Mouse (Mus musculus): ENCODE measurements at regions not wholly inside any gene's neighbourhood (a gene's known extent, or its start where the extent isn't known, plus 50 kb on each side); places are given as distances from the start of the nearest gene placed in this dataset.
A peak's percentile ranks its signal among the peaks of the same experiment; 100 is the strongest.
"Not testable (repeated sequence)": the region's sequence is repeated elsewhere in the genome, so short reads cannot be mapped to it uniquely, and the experiment has no call there.

DNA sequence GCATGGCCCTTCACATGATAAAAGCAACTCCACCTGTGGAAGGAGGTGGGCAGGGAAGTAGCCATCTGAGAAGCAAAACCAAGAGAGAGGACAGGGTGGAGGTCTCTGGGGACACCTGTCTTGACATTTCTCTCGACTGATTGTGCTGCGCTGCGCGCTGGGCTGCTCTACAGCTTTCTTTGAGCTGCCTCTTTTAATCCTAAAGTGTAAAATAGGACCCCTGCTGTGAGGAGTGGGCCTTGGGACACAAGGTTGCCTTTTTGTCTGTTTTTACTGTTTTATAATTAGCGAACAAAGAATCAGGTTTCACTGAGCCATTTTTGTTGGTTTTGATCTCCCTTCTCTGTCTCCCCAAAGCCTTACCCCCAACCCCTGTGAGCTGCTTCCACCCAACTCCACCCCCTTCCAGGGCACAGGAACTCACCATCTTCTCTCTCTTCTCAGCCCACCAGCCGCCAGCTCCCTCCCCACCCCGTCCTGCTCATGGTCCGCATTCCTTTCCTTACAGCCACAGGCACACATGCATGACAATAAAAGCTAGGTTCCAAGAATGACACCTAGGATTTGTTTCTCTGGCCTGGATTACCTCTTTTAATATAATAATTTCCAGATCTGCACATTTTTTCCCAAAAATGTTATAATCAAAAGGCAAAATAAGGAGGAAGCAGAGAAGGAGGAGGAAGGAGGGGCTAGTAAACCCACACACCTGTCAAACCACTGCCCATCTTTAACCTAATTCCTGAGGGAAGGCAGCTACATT is 57.3 kb downstream of the Cbln4 start:
- no peak for DNase-seq

DNA sequence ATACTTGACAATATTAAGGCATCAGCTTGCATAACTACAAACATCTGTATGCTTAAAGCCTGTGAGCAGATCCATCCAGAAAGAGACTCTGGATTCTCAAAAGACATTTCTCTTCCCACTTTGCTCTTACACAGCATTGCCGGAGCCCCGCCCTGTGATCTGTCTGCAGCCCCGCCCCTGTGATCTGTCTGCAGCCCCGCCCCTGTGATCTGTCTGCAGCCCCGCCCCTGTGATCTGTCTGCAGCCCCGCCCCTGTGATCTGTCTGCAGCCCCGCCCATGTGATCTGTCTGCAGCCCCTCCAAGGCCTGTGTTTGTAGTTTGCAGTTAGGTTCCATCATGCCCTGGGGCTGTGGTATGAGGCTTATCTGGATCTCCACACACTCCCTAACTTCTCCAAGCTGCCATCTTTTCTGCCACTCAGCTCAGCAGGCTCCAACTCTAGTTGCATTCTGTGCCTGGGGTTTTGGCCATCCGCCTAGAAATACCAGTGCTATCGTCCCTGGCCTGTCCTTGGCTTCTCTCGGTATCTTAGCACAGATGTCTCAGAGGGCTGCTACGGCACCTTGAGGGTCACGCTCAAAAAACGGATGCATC is 73.9 kb downstream of the Cbln4 start:
- DNase-seq: peak; percentile 26

DNA sequence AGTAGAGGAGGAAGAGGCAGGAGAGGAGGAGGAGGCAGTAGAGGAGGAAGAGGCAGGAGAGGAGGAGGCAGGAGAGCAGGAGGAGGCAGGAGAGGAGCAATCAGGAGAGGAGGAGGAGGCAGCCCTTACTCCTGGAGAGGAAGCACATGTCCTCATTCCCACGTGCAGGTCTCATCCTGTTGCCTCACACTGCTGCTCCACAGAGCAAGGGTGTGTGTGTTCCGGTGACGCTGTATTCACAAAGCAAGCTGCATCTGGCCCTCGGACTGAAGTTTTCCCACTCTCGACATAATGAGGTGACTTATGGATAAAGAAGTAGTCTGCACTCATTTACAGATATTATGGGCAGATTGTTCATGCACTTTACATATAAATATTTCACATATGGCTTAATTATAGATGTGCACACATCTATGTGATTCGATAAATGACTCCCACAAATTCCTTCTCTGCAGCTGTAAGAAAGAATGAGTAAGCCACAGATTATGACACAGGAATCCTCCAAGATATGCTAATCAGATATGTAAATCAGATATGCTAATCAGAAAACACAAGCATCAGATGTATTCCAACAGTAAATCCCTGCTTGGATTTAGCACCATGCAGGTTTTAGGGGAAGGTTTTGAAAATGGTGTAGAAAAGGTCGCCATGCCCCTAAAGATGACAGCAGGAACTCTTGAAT is 96.6 kb downstream of the Cbln4 start:
- no peak for DNase-seq

DNA sequence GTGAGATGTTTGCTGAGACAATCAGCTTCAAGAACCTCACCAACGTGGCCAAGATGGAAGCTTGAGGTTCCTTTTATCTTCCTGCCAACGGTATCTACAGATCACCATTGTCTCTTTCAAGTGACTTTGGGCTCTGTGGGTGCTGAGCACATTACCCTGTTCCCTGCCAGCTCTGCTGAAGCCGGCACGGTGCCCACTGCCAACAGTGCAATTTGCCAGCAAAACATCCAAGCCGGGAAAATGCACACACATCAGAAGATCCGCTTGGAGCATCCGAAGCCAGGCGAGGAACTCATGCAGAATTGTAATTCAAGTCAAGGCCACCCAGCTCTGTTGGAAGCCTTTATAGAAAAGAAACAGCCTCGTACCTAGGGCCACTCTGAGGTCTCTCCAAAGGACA is 100.6 kb downstream of the Cbln4 start:
- DNase-seq: no peak

DNA sequence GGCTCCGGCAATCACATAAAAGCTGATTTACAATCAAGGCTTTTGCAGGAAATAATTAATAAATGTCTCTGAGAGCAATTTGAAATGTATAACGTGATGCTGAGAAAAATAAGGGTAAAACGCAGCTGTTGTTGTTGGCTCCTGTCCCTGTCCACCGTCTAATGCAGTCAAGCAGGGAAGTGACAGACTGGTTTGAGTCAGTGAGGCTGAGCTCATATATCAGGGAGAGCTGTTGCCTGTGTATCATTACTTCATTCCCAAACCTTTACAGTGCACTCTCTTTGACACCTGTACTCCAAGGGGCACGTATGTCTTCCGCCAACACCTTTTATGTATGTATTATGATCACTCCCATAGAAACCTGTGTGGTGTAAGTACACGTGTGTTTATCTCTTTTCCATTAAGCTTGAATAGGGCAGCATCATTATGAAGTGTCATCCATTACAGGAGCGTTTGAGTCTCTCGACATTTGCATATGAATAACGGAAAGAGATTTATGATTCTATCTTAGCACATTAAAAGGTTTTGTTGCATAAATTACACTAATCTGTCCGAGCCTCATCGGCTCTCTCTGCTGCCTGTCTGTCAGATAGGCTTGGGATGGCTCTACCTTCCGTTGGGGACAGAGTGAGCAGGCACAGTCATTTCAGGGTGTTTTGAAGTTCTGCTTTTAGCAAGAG is 107.5 kb downstream of the Cbln4 start:
- DNase-seq: no peak

DNA sequence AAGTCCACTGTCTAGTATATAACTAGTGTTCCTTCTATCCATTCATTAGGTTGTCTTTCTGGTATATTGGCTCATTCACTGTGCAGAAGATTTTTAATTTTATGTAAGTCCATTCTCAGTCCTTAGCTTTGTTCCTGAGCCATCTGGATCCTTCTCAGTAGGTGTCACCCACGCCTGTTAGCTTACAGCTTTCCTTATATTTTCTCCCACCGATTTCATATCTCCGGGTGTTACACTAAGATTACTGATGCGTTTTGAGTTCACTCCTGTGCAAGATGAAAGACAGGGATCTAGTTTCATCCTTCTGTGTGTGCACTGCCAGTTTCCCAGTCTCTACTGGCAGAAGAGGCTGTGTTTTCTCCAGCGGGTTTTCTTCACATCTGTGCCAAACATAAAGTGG is 122.3 kb downstream of the Cbln4 start:
- DNase-seq: no peak

DNA sequence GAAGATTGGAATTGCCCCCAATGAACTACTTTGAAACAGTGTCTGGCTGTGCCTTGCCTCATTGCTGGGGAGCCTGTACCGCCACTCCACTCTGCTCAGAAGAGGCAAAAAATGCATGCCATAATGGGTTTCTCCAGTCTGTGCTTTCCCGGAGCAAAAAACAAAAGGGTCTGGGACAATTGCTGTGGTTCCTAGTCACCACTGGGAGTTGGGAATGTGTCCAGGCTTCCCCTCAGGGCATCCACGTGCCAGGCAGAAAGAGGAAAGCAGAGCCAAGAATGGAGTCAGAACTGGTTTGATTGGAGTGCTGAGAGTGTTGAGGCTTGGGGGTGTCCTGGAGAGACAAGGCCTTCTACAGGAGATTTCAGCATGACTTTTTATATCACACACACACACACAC is 156.0 kb downstream of the Cbln4 start:
- DNase-seq: no peak

DNA sequence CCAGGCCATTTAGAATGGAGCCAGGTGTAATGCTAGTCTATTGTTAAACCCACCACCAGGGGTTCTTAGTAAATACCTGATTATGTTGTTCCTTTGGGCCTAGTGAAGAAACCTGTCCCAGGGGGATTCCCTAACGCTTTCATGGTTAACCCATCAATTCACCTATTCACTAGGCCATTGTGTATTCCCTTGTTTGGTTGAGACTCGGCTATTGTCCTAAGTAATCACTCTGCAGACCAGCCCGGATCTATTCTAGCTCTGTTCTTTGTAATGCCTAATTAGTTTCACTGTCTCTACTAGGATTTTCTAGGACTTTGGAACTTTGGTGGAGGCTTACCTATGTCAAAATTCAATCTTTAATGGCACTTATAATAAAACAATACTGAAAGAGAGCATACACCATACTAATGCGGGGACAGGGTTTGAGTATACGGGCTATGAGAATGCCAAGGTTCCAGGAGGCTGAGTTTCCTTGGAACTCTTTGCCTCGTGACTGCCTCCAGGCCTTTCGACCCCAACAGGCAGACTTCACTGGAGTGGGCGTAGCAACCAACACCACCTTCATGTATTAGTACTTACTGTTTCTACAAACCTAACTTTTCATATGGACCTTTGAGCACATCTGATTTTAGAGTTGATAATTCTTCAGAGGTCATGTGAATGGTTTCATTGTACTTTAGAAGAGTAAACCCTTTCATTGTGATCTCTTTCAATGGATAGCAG is 163.9 kb downstream of the Cbln4 start:
- DNase-seq: not testable (repeated sequence)

DNA sequence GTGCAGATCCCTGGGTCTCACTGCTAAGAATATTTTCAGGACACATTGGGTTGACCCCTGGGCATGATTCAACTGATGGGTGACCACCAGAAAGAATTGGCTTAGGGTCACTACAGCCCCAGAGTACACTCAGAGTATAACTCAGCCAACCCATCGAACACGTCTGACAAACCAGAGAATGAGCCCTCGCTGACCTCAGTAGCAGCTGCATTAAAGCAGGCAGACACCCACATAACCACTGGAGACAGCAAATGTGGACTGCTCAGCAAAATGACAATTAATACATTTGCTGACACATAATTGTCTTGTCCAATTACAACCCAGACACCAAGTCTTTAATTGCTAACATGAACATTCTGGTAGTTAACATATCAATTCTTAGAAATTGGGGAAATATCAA is 175.7 kb downstream of the Cbln4 start:
- no peak for DNase-seq

DNA sequence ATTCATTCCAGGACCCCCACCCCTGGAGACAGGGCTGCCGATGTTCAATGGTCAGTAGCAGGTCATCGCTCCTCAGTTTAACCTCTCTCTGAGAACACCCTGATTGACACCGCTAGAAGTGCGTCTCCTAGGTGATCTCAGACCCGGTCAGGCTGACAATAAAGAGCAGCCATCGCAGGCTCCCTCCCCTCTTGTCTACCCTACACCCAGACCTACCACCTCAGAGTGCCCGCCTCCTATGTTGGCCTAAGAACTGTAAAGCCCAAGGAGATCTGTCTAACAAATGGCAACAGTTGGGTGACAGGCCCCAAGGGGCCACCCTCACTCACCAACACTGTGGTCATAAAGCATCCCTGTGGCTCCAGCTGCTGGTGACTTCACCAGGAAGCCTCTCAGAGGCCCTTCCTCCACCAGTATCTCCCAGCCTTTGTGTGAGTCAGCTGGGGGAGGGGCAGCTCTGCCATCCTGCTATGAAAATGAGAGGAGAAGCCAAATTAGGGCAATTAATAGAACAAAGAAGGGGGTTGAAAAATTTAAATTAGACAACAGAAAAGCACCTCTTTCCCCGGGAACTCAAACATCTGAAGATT is 178.8 kb downstream of the Cbln4 start:
- DNase-seq: no peak

DNA sequence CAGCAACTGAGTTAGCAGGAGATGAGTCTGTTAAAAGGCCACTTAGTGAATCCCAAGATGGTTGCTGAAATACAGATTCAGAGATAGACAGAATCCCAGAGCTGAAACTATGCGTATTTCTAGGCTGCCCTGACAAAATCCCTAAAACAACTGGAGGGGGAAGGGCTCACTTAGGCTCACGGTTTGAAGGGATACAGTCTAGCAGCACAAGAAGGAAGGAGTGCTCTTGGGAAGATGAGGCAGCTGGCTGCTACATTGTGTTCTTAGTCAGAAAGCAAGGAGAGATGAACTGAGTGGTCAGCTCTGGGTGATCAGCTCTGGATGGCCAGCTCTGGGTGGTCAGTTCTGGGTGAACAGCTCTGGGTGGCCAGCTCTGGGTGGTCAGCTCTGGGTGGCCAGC is 180.6 kb downstream of the Cbln4 start:
- no peak for DNase-seq

DNA sequence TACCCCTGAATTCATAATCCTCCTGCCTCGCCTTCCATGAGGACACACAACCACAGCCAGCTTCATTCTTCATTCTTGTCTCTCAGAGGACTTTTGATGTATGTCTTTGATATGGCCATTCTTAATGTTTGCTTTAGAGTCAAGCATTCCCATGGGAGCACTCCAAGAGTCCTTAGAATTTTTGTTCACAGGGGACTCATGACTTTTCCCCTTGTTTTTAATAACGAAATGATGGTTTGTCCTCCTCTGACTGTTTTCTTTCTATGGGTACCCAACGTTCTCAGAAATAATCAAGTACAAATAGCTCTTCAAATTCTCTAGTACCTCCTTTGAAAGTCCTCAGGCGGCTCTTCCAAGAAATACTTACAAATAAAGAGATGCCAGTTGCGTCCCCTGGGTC is 184.4 kb downstream of the Cbln4 start:
- no peak for DNase-seq

DNA sequence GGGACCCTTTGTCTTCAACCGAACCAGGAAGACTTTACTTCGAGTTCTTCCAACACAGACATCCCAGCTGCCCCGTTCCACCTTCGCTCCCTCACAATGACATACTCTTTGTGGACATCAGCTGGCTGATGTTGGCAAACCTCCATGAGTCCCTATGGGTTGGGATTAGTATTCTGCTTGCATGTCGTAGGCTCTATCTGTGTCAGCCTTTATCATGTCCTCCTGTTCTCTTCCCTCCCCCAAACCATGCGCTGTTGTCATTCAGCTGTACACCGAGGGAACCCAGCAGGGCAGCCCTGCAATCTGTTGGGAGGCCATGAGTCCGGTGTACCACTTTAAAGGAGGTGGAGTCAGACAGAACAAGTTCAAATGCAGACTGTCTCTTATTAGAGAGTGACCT is 186.8 kb downstream of the Cbln4 start:
- no peak for DNase-seq

DNA sequence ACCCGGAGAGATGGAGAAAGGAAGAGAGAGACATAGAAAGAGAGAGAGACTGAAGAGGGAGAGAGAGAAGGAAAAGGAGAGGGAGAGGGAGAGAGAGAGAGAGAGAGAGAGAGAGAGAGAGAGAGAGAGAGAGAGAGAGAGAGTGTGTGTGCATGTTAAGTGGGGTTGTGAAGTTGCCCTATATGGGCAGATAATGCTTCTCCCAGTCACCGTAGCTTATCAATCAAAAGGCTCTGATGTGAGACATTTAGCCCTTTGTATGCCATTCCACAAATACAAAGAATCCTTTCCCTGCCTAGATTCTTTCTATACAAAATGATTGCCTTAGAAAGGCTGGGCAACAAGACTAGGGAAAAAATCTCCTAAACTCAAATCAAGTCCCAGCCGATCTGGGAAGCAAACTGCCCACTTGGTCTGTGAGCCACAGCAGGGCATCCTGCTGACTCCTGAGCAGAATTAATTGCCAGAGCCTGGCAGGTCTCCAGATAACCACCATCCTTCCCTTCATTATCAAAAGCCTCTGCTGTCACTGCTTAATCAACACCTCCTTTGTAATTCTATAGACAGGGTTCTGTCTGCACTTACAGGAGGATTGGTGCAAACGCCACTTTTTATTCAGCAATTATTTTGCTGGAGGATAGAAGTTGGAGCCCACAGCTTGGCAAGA is 196.3 kb downstream of the Cbln4 start:
- no peak for DNase-seq

DNA sequence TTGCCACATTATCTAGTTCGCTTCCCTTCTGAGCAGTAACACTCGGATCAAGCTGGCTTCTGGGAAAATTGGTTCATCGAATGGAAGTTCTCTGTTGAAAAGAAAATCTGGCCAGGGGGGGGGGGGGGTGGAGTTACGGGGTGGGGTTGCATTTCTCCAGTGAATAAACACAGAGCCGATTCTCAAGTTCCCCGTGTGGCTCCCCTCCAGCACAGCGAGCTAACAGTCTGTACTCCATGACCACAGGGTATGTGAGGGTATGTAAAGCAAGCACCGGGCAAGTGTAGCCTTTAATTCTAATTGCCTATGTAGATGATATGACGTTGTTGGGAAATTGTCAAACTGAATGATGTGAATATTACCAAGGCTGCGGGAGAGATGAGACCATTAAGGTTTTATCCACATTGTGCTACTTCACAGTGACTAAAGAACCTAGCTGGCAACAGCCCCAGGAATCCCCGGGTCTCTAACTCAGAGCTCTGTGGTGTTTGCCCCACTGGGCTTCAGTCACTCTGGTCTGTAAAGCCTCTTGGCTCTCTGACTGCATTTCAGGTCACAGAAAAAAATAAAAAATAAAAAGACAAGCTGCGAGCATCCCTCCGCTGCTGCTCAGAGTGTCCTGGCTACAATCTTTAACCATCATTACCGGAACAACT is 203.1 kb downstream of the Cbln4 start:
- no peak for DNase-seq

DNA sequence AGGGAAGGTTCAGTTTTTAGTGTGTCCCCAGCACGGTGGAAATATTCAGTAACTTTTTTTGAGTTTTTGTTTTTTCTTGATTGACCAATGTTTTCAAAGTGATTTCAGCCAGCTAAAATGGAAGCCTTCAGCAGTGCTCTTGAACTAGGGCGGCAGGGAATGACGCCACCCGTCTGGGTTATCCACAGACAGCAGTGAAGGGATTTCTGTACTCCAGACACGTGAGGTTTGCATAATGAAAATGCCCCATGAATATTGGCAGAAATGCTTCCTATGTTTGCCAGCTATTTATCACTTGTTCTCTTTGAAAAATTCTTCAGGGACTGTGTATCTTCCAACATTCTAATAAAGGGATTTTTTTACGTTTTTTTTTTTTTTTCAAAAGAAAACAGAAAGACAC is 221.1 kb downstream of the Cbln4 start:
- no peak for DNase-seq

DNA sequence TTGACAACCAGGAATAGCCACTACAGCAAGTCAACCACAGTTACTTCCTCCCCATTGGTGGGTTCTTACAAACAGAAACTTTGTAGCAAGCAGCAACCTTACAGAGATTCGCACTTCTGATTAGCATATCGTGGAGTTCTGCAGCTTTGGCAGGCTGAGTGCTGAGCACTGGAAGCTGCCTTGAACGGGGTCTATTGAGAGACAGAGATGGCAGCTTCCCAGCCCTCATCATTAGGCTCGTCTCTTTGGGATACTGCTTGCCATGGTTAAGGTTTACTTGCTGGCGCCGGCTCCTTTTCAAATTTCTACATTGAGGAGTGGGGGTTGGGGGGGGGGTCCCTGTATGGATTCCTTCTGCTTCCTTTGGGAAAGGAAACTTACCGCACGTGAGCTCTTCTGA is 224.8 kb downstream of the Cbln4 start:
- no peak for DNase-seq

DNA sequence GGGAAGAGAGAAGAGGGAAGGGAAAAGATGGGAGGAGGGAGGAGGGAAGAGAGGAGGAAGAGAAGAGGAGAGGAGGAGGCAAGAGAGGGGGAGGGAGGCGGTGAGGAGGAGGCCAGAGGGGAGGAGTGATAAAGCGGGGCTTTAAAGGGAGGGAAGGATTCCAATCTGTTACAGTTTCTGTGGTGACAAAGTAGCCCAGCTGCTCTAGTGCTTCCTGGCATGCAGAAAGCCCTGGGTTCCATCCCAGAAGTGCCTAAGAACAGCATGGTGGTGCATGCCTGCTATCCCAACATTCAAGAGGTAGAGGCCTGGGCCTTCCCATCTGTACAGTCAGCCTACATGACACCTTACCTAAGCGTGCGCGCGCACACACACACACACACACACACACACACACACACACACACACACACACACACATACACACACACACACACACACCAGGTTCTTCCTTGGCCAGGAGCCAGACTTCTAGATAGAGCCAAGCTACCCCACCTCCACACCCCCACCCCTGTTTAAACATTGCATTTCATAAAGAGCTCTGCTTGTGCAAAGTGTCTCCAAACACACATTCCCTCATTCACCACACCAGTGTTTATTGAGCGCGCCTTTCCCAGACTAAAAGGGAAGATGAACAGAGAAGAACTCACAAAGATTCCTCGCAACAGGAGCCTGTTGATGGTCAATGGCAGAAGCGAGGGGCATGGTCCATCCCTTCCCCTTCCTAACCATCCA is 226.4 kb downstream of the Cbln4 start:
- DNase-seq: no peak

DNA sequence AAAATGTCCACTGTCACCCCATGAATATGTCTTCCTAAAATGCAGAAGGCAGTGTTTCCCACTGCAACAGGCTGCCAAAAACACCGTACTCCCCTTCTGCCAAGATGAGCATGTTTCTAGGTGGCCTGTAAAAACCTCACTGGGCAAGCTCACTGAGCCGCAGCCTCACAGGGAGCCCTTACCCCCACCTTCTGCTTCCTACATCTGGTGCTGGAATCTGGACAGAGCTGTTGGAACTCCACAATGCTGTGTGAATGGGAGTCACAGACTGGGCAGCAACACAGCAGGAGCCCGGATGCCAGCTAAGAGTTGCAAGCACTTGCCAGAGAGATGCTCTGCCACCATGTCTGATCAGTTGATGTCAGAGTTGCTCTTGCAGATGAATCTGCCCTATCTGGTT is 230.6 kb downstream of the Cbln4 start:
- no peak for DNase-seq

DNA sequence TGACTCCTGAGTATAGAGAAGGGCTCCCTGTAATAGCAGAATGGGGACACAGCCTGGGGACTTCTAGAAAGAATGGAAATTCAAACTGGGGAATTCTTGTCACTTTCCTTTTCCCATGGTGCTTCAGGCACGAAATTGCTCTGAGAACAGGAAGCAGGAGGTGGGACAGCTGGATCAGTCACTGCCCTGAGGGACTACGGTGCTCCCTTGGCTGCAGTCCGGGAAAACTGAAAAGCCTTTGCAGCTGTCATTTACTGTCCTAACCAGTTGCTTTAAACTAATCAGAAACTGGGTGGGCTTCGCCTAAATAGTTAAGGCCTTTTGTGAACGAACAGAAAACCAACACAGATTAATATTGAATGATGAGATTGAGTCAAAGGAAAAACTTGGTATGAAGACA is 237.9 kb downstream of the Cbln4 start:
- peak; percentile 42 for DNase-seq
